Mouse (Mus musculus): ENCODE data around the gene Sesn3. TPM values are rescaled to one million over a fixed set of nuclear protein-coding genes. Genes with fewer than 3 reads are reported as not detected.
A peak's percentile ranks its signal among the peaks of the same experiment; 100 is the strongest.
"Not testable (repeated sequence)": the region's sequence is repeated elsewhere in the genome, so short reads cannot be mapped to it uniquely, and the experiment has no call there.

Sesn3 gene
- polyA plus RNA-seq (2021) = 45.0 TPM

GRCm38 (mm10) chr9:14274986-14275720 is at the start of gene Sesn3:
Sesn3 (plus strand) TSS chr9:14275067.
- DNase-seq (ENCODE audit: low read depth, low spot score) (peak; percentile 54), ATAC-seq (no peak)
- in situ Hi-C loops (cut with MboI; ENCODE audit: low pct_unique_long_range_greater_than_20kb) = loop anchor here (5.0 kb wide), 1 partner anchor 218 kb away; no protein-coding TSS in a partner anchor
- ChIA-PET POLR2A (interaction anchor here (0.7 kb wide), 2 partner anchors 12 to 323 kb away, joined by 3 read pairs; no protein-coding TSS in a partner anchor), CTCF (interaction anchor here (0.7 to 2.3 kb wide), 14 partner anchors 13 to 447 kb away, joined by 3 to 15 read pairs (median 3); no protein-coding TSS in a partner anchor)
- H3K27me3 ChIP-seq = no peaks in the 10 kb centered on the region
- no peak for TF ChIP-seq CTCF (IDR thresholded peaks at IDR 0.05)

- POLR2A ChIA-PET = not testable (repeated sequence)
Observed at GRCm38 (mm10) chr9:14227086-14227485, 47.8 kb upstream of the Sesn3 start.

GRCm38 (mm10) chr9:14233702-14234373 is 41.0 kb upstream of the Sesn3 start:
- no peak for TF ChIP-seq CTCF (IDR thresholded peaks at IDR 0.05)
- CTCF ChIA-PET = interaction anchor here (1.0 to 1.6 kb wide), 5 partner anchors 11 to 41 kb away, joined by 3 to 6 read pairs (median 3); partner anchors contain the start of gene Sesn3
- in situ Hi-C loops (cut with MboI; ENCODE audit: low pct_unique_long_range_greater_than_20kb) = no loop called here
- DNase-seq (ENCODE audit: low read depth, low spot score) (peak; percentile 83), ATAC-seq (peak; percentile 89)
- H3K27me3 ChIP-seq = no peaks in the 10 kb centered on the region
- POLR2A ChIA-PET = interaction anchor here (0.6 to 1.0 kb wide), 2 partner anchors 14 to 178 kb away, joined by 3 to 4 read pairs; no protein-coding TSS in a partner anchor

More at GRCm38 (mm10) chr9:14227086-14227485, 47.8 kb upstream of the Sesn3 start:
- ATAC-seq; H3K27me3 ChIP-seq; in situ Hi-C loops (cut with MboI; ENCODE audit: low pct_unique_long_range_greater_than_20kb); CTCF ChIA-PET; DNase-seq (ENCODE audit: low read depth, low spot score): not testable (repeated sequence)

DNA sequence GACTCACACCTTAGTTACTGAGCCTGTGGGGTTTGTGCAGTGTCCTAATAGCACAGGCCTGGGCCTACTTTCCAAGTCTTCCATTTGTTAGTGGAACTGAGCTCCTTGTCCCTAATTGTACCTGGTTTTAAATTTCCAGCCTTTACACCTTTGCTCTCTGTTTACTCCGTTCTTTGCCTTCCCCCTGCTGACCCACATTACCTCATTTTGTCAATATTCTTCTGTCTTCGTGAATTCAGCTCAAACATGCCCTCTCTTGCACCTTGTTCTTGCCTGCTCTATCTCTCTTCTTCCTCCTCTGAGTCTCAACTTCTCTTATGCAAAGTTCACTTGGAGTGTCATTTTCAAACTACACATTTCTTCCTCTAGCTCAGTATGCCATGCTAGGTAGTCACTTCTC is 39.6 kb upstream of the Sesn3 start:
- DNase-seq (ENCODE audit: low read depth, low spot score) (no peak), ATAC-seq (no peak)
- no peaks in the 10 kb centered on the region for H3K27me3 ChIP-seq
- no peak for TF ChIP-seq CTCF (IDR thresholded peaks at IDR 0.05)
- ChIA-PET POLR2A (no interaction called here), CTCF (no interaction called here)
- in situ Hi-C loops (cut with MboI; ENCODE audit: low pct_unique_long_range_greater_than_20kb) = no loop called here

DNA sequence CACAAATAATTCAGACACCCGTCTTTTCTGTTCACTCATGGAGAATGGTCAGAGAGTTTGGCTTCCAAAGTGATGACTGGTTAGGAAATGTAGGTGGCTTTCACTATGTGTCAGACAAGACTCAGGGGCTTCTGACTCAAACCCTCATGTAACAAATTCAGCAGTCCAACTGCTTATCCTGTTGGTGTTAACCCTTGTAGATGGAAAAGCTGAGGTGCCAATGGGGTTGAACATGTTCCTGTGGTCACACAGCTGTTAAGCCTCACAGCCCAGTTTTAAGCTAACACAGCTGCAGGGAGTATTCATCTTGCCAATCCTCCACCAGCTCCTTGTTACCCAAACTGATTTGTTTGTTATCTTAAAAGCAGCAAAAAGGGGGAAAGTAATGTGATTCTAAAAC is 33.9 kb upstream of the Sesn3 start:
- DNase-seq (ENCODE audit: low read depth, low spot score); CTCF ChIA-PET; ATAC-seq; H3K27me3 ChIP-seq; in situ Hi-C loops (cut with MboI; ENCODE audit: low pct_unique_long_range_greater_than_20kb); POLR2A ChIA-PET: not testable (repeated sequence)

DNA sequence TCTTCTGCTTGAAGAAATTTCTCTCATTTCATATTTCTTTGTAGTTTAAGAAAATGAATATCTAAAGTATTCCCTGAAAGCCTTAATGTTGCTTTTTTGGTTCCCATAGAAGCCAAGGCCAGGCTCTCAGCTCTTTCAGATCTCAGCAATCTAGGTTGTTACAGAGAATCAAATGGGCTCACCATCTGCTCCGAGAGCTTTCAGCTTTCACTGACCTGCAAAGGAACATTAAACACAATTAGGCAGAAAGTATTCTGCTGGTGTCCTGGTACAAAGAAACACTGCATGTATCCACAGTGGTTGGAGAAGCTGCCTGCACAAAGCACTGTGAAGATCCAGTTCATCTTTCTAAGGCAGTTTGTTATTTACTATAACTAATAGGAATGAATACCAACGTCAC is 32.6 kb upstream of the Sesn3 start:
- no peak for ATAC-seq
- no peak for TF ChIP-seq CTCF (IDR thresholded peaks at IDR 0.05)
- ChIA-PET CTCF (interaction anchor here (1.5 kb wide), 1 partner anchor 27 kb away, joined by 3 read pairs; no protein-coding TSS in a partner anchor), POLR2A (no interaction called here)
- H3K27me3 ChIP-seq = no peaks in the 10 kb centered on the region
- in situ Hi-C loops (cut with MboI; ENCODE audit: low pct_unique_long_range_greater_than_20kb) = no loop called here
- no peak for DNase-seq (ENCODE audit: low read depth, low spot score)

GRCm38 (mm10) chr9:14244528-14244927 is 30.3 kb upstream of the Sesn3 start:
- no peaks in the 10 kb centered on the region for H3K27me3 ChIP-seq
- ChIA-PET POLR2A (interaction anchor here (0.6 kb wide), 1 partner anchor 295 kb away, joined by 5 read pairs; no protein-coding TSS in a partner anchor), CTCF (interaction anchor here (1.3 kb wide), 1 partner anchor 34 kb away, joined by 3 read pairs; no protein-coding TSS in a partner anchor)
- in situ Hi-C loops (cut with MboI; ENCODE audit: low pct_unique_long_range_greater_than_20kb) = no loop called here
- DNase-seq (ENCODE audit: low read depth, low spot score) (no peak), ATAC-seq (no peak)
- TF ChIP-seq CTCF (IDR thresholded peaks at IDR 0.05) = no peak

DNA sequence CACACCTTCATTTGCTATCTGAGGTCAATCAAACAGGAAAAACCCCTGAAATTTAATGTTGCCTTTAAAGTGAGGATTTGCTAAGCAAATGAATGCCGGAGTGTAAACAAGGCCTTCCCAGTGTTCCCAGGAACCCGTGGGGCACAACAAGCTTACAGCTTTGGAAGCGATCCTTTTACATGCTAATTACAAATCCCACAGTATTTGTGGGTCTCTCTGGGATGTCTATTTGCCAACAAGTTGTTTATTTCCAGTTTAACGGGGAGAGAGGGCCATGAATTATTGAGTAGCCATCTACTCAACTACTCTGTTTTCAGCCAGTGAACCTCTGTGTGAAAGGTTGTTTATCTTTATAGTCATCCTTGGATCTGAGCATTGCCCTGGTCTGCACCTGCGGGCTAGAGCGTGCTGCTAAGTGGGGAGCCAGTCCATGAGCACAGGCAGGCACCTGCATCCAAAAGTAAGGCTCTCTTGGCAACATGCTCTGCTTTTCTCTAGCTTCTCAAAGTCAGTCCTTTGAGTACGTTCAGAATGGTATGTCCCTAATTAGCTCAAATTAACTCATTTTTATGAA is 29.8 kb upstream of the Sesn3 start:
- CTCF ChIA-PET = interaction anchor here (1.3 kb wide), 1 partner anchor 33 kb away, joined by 3 read pairs; no protein-coding TSS in a partner anchor
- DNase-seq (ENCODE audit: low read depth, low spot score) (no peak), ATAC-seq (no peak)
- POLR2A ChIA-PET = interaction anchor here (0.6 kb wide), 1 partner anchor 296 kb away, joined by 5 read pairs; no protein-coding TSS in a partner anchor
- TF ChIP-seq CTCF (IDR thresholded peaks at IDR 0.05) = no peak
- in situ Hi-C loops (cut with MboI; ENCODE audit: low pct_unique_long_range_greater_than_20kb) = no loop called here
- no peaks in the 10 kb centered on the region for H3K27me3 ChIP-seq

GRCm38 (mm10) chr9:14246016-14246799 is 28.7 kb upstream of the Sesn3 start:
- CTCF ChIA-PET = no interaction called here
- TF ChIP-seq CTCF (IDR thresholded peaks at IDR 0.05) = no peak
- POLR2A ChIA-PET = interaction anchor here (0.6 kb wide), 1 partner anchor 949 kb away, joined by 4 read pairs; no protein-coding TSS in a partner anchor
- no peaks in the 10 kb centered on the region for H3K27me3 ChIP-seq
- ATAC-seq (no peak), DNase-seq (ENCODE audit: low read depth, low spot score) (no peak)
- in situ Hi-C loops (cut with MboI; ENCODE audit: low pct_unique_long_range_greater_than_20kb) = no loop called here
